Mouse (Mus musculus): ENCODE measurements around the gene Sned1. TPM values are rescaled to one million over a fixed set of nuclear protein-coding genes. Genes with fewer than 3 reads are reported as not detected.
A peak's percentile ranks its signal among the peaks of the same experiment; 100 is the strongest.

The Sned1 gene
- polyA plus RNA-seq, 1 experiment, result 35.2 TPM

DNA sequence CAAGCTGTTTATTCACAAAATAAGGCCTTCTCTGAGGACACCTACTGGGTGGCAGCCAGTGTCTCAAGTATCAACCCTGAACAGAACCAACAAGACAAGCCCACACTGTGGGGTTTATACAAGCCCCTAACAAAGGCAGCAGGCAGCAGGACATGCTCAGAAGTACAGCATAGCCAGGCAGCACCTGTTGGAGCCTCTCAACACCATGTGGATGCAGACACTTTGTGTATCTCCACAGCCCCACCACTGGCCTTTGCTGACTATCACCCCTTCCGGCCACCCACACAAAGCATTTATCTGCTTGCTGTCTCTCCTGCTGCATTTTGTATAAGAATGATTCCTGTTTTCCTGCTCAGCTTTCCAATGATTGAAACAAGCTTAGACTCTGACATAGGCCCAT, 21.9 kb downstream of the Sned1 start:
- Histone ChIP-seq H3K27ac (ENCODE audit: insufficient read depth, low read length) (no peak overlapping the region), H3K4me1 (ENCODE audit: control insufficient read depth, insufficient read depth, low read length) (no peaks in the 10 kb centered on the region), H3K4me3 (ENCODE audit: insufficient read depth, low read length) (no peak overlapping the region)
- TF ChIP-seq POLR2A (IDR thresholded peaks at IDR 0.05; ENCODE audit: low read depth, low read length) (no peak), CTCF (IDR thresholded peaks at IDR 0.05; ENCODE audit: borderline replicate concordance, insufficient read depth, low read length) (no peak)

DNA sequence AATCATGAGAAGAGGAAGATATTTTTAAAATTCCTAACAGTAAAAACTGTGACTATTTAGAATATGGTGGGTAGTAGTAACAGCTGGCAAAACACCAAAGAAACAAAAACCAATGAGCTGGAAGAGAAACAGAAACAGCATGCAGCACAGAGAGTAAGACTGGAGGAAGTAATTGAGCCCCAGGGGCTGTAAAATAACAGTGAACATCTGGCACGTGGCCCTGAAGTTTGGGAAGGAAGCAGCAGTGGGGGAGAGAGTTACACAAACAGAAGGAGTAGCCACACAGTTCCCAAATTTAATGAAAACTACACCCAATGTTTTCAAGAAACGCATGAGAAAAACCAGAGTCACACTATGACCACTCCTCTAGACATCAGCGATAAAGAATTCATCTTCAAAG, 31.6 kb downstream of the Sned1 start:
- H3K4me3 ChIP-seq (ENCODE audit: insufficient read depth, low read length), result no peak overlapping the region
- H3K27ac ChIP-seq (ENCODE audit: insufficient read depth, low read length), result no peak overlapping the region
- TF ChIP-seq POLR2A (IDR thresholded peaks at IDR 0.05; ENCODE audit: low read depth, low read length), result no peak
- TF ChIP-seq CTCF (IDR thresholded peaks at IDR 0.05; ENCODE audit: borderline replicate concordance, insufficient read depth, low read length), result no peak
- H3K4me1 ChIP-seq (ENCODE audit: control insufficient read depth, insufficient read depth, low read length), result peaks cover 2% of the 10 kb centered on the region; the same call in 1 of the 2 replicates

DNA sequence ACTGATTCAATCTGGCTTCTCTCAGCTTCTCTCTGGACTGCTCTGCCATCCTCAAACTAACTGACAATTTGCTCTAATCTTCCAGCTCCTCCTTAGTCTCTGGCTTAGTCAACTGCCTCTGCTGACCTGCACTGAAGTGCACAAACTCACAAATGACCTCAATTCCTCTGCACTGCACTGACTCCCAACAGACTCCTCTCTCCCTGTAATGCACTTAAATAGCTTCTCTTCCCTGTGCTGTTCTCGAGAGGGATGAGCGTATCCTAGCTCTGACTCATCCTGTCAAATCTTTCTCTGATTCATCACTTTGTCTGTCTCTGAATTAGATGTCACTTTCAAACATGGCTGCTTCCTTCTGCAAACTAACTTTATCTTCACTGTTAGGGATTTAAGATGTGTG, 32.6 kb downstream of the Sned1 start:
- Histone ChIP-seq H3K27ac (ENCODE audit: insufficient read depth, low read length) (no peak overlapping the region), H3K4me3 (ENCODE audit: insufficient read depth, low read length) (no peak overlapping the region), H3K4me1 (ENCODE audit: control insufficient read depth, insufficient read depth, low read length) (peaks cover 2% of the 10 kb centered on the region; the same call in 1 of the 2 replicates)
- TF ChIP-seq POLR2A (IDR thresholded peaks at IDR 0.05; ENCODE audit: low read depth, low read length), result no peak
- TF ChIP-seq CTCF (IDR thresholded peaks at IDR 0.05; ENCODE audit: borderline replicate concordance, insufficient read depth, low read length), result no peak

DNA sequence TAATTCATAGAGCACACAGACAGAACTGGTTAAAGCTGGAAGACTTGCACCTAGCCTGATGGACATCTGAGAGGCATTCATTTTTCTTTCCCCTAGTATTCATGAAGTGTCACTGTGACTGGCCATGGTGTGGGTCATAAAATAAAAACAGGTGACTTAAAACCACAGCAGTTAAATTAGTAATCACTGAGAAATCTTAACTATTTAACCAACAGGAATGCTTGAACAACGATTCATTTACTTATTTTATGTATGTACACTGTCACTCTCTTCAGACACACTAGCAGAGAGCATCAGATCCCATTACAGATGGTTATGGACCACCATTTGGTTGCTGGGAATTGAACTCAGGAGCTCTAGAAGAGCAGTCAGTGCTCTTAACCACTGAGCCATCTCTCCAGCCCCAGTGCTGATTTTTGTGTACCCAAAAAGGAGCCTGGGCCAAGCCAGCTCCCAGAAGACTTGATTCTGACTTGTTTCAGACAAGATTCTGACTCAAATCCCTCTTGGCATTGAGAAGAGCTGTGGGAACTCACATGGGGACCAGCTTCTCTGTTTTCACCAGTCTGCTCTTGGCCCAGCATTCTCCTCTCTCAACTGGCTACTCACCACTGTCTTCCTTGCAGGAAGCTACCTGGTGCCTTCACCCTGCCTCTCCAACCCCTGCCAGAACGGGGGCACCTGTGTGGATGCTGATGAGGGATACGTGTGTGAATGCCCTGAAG, 35.0 kb downstream of the Sned1 start:
- no peak for TF ChIP-seq POLR2A (IDR thresholded peaks at IDR 0.05; ENCODE audit: low read depth, low read length)
- TF ChIP-seq CTCF (IDR thresholded peaks at IDR 0.05; ENCODE audit: borderline replicate concordance, insufficient read depth, low read length), result no peak
- Histone ChIP-seq H3K4me1 (ENCODE audit: control insufficient read depth, insufficient read depth, low read length) (peaks cover 2% of the 10 kb centered on the region; the same call in 1 of the 2 replicates), H3K27ac (ENCODE audit: insufficient read depth, low read length) (peak overlapping the region; percentile 49; the same call in 1 of the 2 replicates), H3K4me3 (ENCODE audit: insufficient read depth, low read length) (no peak overlapping the region)

DNA sequence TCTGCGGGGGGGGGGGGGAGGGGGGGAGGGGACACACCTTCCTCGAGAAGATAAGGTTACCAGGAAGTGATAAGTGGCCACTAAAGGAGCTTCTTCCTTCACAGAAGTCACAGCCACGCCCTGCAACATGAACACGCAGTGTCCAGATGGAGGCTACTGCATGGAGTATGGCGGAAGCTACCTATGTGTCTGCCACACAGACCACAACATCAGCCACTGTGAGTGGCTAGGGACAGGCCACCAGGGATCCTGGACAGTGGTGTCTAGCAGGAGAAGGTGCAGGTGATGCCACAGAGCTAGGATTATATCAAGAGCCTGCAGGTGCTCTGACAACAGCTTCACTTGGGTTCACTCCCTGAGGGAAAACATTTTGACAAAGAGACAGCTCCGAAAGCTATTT, 36.1 kb downstream of the Sned1 start:
- Histone ChIP-seq H3K4me1 (ENCODE audit: control insufficient read depth, insufficient read depth, low read length) (peaks cover 2% of the 10 kb centered on the region; the same call in 1 of the 2 replicates), H3K27ac (ENCODE audit: insufficient read depth, low read length) (no peak overlapping the region), H3K4me3 (ENCODE audit: insufficient read depth, low read length) (no peak overlapping the region)
- no peak for TF ChIP-seq CTCF (IDR thresholded peaks at IDR 0.05; ENCODE audit: borderline replicate concordance, insufficient read depth, low read length)
- no peak for TF ChIP-seq POLR2A (IDR thresholded peaks at IDR 0.05; ENCODE audit: low read depth, low read length)

DNA sequence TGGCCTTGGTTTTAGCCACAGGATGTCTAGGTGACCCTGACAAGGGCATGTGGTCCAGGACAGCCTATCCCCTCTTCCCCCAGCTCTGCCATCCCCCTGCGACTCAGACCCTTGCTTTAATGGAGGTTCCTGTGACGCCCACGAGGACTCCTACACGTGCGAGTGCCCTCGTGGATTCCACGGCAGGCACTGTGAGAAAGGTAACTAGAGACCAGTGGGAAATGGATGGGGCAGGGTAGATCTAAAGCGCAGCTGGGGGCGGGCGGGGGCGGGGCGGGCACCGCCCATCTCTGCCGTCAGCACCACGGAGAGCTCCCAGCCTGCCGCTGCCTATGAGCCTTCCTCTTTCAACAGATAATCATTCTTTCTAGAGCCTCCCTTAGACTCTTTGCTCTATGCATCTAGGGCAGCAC, 36.8 kb downstream of the Sned1 start:
- no peak overlapping the region for H3K27ac ChIP-seq (ENCODE audit: insufficient read depth, low read length)
- H3K4me3 ChIP-seq (ENCODE audit: insufficient read depth, low read length), result no peak overlapping the region
- no peak for TF ChIP-seq CTCF (IDR thresholded peaks at IDR 0.05; ENCODE audit: borderline replicate concordance, insufficient read depth, low read length)
- TF ChIP-seq POLR2A (IDR thresholded peaks at IDR 0.05; ENCODE audit: low read depth, low read length), result no peak
- H3K4me1 ChIP-seq (ENCODE audit: control insufficient read depth, insufficient read depth, low read length), result peaks cover 2% of the 10 kb centered on the region; the same call in 1 of the 2 replicates

DNA sequence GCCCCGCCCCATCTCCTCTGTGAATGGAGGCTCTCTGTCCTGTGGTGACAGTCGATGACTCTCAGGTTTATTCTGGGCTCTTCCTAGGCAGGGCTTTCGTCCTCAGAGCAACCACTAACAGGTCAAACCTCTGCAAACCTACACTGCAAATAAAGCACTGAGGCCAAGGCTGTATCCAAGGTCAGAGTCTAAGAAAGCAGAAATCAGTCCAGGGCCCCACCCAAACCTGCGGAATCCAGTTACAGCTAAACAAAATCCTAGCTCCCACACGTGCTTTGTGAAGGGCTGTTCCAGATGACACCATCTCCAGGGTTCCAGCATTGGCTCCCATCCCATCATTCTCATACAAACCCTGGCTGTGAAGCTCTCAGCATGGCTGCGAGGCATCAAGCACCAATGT, 39.9 kb downstream of the Sned1 start:
- Histone ChIP-seq H3K27ac (ENCODE audit: insufficient read depth, low read length) (no peak overlapping the region), H3K4me1 (ENCODE audit: control insufficient read depth, insufficient read depth, low read length) (no peaks in the 10 kb centered on the region; the same call in 1 of the 2 replicates), H3K4me3 (ENCODE audit: insufficient read depth, low read length) (no peak overlapping the region)
- TF ChIP-seq POLR2A (IDR thresholded peaks at IDR 0.05; ENCODE audit: low read depth, low read length) (no peak), CTCF (IDR thresholded peaks at IDR 0.05; ENCODE audit: borderline replicate concordance, insufficient read depth, low read length) (no peak)

DNA sequence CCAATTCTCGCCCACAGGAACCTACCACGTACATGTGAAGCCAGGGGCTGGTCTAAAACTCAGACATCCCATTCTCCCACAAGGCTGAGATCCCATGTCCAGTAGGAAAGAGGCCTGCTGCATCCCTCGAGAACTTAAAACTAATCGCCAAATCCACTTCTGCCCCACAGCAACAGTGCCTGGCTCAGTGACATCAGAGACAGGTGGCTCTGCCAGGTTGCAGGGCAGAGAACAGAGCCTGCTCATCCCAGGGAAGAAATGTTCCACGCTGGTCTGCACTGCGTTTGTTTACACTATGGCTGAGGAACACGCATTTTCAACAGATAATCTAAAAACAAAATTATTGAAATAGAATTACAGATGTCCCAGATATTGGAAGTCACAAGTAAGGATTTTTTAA, 41.4 kb downstream of the Sned1 start:
- Histone ChIP-seq H3K4me3 (ENCODE audit: insufficient read depth, low read length) (no peak overlapping the region), H3K4me1 (ENCODE audit: control insufficient read depth, insufficient read depth, low read length) (no peaks in the 10 kb centered on the region), H3K27ac (ENCODE audit: insufficient read depth, low read length) (no peak overlapping the region)
- TF ChIP-seq CTCF (IDR thresholded peaks at IDR 0.05; ENCODE audit: borderline replicate concordance, insufficient read depth, low read length) (no peak), POLR2A (IDR thresholded peaks at IDR 0.05; ENCODE audit: low read depth, low read length) (no peak)

DNA sequence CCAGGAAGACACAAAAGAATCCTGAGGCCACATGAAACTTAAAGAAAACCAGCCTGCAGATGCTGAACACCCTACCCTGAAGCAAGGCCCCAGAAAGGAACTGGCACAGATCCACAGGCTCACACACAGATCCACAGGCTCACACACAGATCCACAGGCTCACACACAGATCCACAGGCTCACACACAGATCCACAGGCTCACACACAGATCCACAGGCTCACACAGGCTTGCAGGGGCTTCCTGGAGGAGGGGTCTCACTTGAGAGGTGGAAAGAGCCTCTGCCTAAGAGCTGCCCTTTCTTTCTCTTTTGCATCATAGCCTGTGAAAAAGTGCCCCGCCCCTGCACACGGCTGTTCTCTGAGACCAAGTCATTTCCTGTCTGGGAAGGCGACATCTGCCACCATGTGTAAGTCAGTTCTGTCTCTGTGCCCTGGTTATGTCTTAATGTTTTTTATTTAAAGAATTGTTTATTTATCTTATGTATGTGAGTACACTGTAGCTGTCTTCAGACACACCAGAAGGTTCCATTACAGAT, 54.1 kb downstream of the Sned1 start:
- no peak overlapping the region for H3K27ac ChIP-seq (ENCODE audit: insufficient read depth, low read length)
- TF ChIP-seq CTCF (IDR thresholded peaks at IDR 0.05; ENCODE audit: borderline replicate concordance, insufficient read depth, low read length) (no peak), POLR2A (IDR thresholded peaks at IDR 0.05; ENCODE audit: low read depth, low read length) (no peak)
- H3K4me1 ChIP-seq (ENCODE audit: control insufficient read depth, insufficient read depth, low read length), result no peaks in the 10 kb centered on the region
- H3K4me3 ChIP-seq (ENCODE audit: insufficient read depth, low read length), result no peak overlapping the region

DNA sequence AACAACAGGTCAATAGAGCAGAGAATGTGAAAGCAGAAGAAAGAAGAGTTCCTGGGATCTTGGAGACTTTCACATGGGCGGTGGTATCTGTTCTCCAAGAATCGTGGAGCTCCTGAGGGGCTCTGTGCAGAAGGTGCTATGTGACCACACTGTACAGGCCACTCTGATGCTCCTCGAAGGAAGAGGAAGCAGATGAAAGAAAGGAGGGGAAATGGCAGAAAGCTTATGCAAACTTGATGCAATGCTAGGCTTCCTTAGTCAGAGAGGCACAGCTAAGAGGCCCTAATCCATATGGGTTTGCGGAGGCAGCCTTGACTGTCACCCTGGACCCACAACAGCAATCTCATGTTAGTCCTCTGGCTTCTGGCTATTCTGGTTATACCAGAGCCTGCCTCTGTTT, 55.3 kb downstream of the Sned1 start:
- no peak overlapping the region for H3K4me3 ChIP-seq (ENCODE audit: insufficient read depth, low read length)
- H3K27ac ChIP-seq (ENCODE audit: insufficient read depth, low read length), result no peak overlapping the region
- TF ChIP-seq POLR2A (IDR thresholded peaks at IDR 0.05; ENCODE audit: low read depth, low read length) (no peak), CTCF (IDR thresholded peaks at IDR 0.05; ENCODE audit: borderline replicate concordance, insufficient read depth, low read length) (no peak)
- no peaks in the 10 kb centered on the region for H3K4me1 ChIP-seq (ENCODE audit: control insufficient read depth, insufficient read depth, low read length)
